Mouse (Mus musculus) gastrocnemius, adult 2 months (tissue): Measurements from ENCODE around the gene Cux2. TPM values are rescaled to one million over a fixed set of nuclear protein-coding genes. Genes with fewer than 3 reads are reported as not detected.
A peak's percentile ranks its signal among the peaks of the same experiment; 100 is the strongest.

Source experiments
- DNase-seq: peaks from one replicate; pipeline ENCODE4 v3.0.0; 2022
- H3K27ac ChIP-seq: fragments of 200-600 bp; 2 replicates; pipeline ENCODE4 v1.8.1; 2022; ENCODE audit warnings: mild to moderate bottlenecking
- H3K4me3 ChIP-seq: fragments of 200-600 bp; 2 replicates; pipeline ENCODE4 v1.8.1; 2022; ENCODE audit warnings: mild to moderate bottlenecking, moderate library complexity
- CTCF ChIP-seq: fragments of 200-600 bp; IDR thresholded peaks from 2 replicates; pipeline ENCODE4 v1.8.1; 2022; ENCODE audit warnings: antibody characterized with exemption, mild to moderate bottlenecking, moderate library complexity
- intact Hi-C: fragments of 180-260 bp; cut with DNase I; formaldehyde crosslinking; loops from one replicate; pipeline ENCODE4 v1.15.1; 2025
- microRNA-seq: library from miRNA; unstranded; fragments of <30 nt; microRNA quantifications from one replicate; pipeline ENCODE4 v1.2.0, GENCODE M21; 2021
- total RNA-seq, 2 experiments: library from RNA; stranded (reverse); gene quantifications; 2 replicates each; pipeline ENCODE4 v1.2.3; 2021

The Cux2 gene
- total RNA-seq, 2 experiments from 2014 or later = 3.9 to 6.0 TPM

DNA sequence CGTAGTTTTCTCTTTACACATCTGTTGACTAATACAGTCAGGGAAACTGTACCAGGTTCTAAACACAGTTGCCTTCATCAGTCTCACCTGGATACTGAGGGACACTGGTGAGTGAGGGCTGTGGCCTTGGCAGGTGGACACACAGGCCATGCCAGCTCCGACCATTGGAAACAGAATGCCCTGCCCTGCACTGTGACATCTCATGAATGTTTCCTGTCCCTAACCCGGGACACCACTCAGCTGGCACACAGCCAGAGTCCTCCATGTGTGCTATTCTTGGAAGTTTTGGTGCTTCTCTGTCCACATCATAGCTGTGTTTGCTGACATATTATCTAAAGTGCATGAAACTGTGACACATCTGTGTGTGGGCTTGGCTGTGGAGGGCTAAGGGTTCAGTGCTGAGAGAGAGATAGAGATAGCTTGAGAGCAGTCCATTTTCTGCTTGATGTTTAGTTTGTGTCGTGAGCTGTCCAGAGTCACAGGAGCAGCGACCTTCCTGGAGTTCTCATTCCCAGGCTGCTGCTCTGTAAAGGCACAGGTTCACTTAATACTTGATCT lies 240.2 kb downstream of the Cux2 start:
- TF ChIP-seq CTCF = no peak
- peak; percentile 62 for DNase-seq
- peak overlapping the region; percentile 68 for H3K27ac ChIP-seq
- H3K4me3 ChIP-seq = no peak overlapping the region
- intact Hi-C loops = no loop called here

DNA sequence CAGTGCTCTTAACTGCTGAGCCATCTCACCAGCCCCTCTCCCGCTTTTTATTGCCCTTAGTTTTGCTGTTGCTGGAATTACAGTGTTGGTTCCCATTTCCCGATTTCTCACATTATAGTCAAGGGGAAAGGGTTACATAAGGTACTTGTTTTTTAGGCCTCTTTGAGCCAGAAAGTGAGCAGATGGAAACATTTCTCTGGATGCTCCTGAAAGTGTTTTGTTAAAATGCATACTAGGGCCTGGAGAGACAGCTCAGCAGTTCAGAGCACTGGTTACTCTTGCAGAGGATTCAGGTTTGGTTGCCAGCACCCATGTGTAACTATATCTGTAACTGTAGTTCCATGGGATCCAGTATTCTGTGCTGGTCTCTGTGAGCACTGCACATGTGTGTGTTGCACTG lies 241.7 kb downstream of the Cux2 start:
- Histone ChIP-seq H3K27ac (peak overlapping the region; percentile 68), H3K4me3 (no peak overlapping the region)
- no peak for DNase-seq
- TF ChIP-seq CTCF = no peak
- intact Hi-C loops = no loop called here

DNA sequence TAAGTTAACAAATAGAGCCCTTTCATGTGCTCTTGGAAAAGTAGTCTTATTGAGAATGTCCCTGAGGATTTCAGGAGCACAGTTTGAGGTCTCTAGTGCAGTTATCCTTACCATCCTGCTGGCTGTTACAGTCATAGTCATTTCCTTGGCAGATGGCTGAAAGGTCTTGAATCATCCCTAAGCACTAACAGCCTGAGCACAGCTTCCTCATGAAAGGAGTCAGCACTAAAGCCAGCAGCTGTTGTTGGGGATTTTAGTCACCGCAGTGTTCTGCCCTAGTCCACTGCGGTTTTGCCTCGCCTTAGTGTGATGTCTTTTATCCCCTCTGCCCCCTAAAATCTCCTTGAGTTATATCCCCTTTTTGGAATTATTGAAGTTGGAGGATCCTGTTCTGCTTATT lies 242.7 kb downstream of the Cux2 start:
- intact Hi-C loops = no loop called here
- no peak overlapping the region for H3K4me3 ChIP-seq
- H3K27ac ChIP-seq = peak overlapping the region; percentile 68
- DNase-seq = no peak
- TF ChIP-seq CTCF = no peak

Small RNAs within 50 kb of the gene (microRNA-seq; reads per million reads assigned to microRNA genes)
- not detected for gene Mir7031

Other genes starting within 250 kb of the Cux2 start
- 10 to 100 TPM; 11.9 to 15.4 TPM for gene Sh2b3, start 212.5 kb downstream of the Cux2 start, total RNA-seq
- gene Pheta1, start 201.1 kb downstream of the Cux2 start, total RNA-seq = 1 to 10 TPM; 4.7 to 6.4 TPM
- 1,000 to 10,000 TPM in 1 of 2 experiments, 100 to 1,000 TPM in 1; 776 to 2,566 TPM for gene Myl2, start 50.8 kb upstream of the Cux2 start, total RNA-seq
- not detected for gene Ccdc63, start 90.7 kb upstream of the Cux2 start, total RNA-seq
- 100 to 1,000 TPM; 154 to 155 TPM for gene Ppp1cc, start 108.2 kb upstream of the Cux2 start, total RNA-seq
- gene Hvcn1, start 156.7 kb upstream of the Cux2 start, total RNA-seq = under 1 TPM; 0.28 to 0.61 TPM
- gene Tctn1, start 214.4 kb upstream of the Cux2 start, total RNA-seq = 1 to 10 TPM; 1.8 to 2.0 TPM
- 100 to 1,000 TPM; 103 to 115 TPM for gene Pptc7, start 234.3 kb upstream of the Cux2 start, total RNA-seq